Mouse (Mus musculus) olfactory bulb, adult 2 months (tissue): ENCODE measurements around the gene Naxd.

Experiments used
- CTCF ChIP-seq: fragments of 200-500 bp; IDR thresholded peaks from 2 replicates; pipeline ENCODE4 v1.5.1; 2012; ENCODE audit warnings: low read depth, mild to moderate bottlenecking, low read length, moderate library complexity; ENCODE audit not compliant: insufficient read depth
- POLR2A ChIP-seq: fragments of 200-500 bp; IDR thresholded peaks from 2 replicates; pipeline ENCODE4 v1.6.1; 2012; ENCODE audit warnings: mild to moderate bottlenecking, low read depth, low read length, moderate library complexity; ENCODE audit not compliant: insufficient read depth

- TF ChIP-seq POLR2A = no peak
- no peak for TF ChIP-seq CTCF
These were observed 17.7 kb upstream of the Naxd start for GRCm38 (mm10) chr8:11479591-11479990.
